Mouse (Mus musculus) forebrain, embryonic 16.5 days (tissue): ENCODE results near the gene Gm15737. TPM values are rescaled to one million over a fixed set of nuclear protein-coding genes. Genes with fewer than 3 reads are reported as not detected.

ENCODE experiments used
- ATAC-seq: fragments of 200-750 bp; cut with Nextera tagmentation; 2 replicates; pipeline ENCODE4 v1.8.0; 2017; ENCODE audit warnings: mild to moderate bottlenecking, moderate library complexity
- H3K27ac ChIP-seq: fragments of 300-500 bp; sonication (generic); 2 replicates; pipeline ENCODE4 v1.5.1; 2014; ENCODE audit warnings: low read length, control low read depth
- H3K27me3 ChIP-seq: fragments of 300-500 bp; sonication (generic); replicated peaks from 2 replicates; pipeline ENCODE4 v1.6.1; 2014; ENCODE audit warnings: low read length; ENCODE audit not compliant: control insufficient read depth, insufficient read depth
- H3K36me3 ChIP-seq: fragments of 300-500 bp; sonication (generic); 2 replicates; pipeline ENCODE4 v1.6.1; 2014; ENCODE audit not compliant: control insufficient read depth, insufficient read depth
- H3K4me1 ChIP-seq: fragments of 300-500 bp; sonication (generic); replicated peaks from 2 replicates; pipeline ENCODE4 v1.6.1; 2014; ENCODE audit warnings: low read length; ENCODE audit not compliant: control insufficient read depth, insufficient read depth
- H3K4me2 ChIP-seq: fragments of 300-500 bp; sonication (generic); 2 replicates; pipeline ENCODE4 v1.6.1; 2014; ENCODE audit warnings: mild to moderate bottlenecking, low read length, control low read depth
- H3K4me3 ChIP-seq: fragments of 300-500 bp; sonication (generic); replicated peaks from 2 replicates; pipeline ENCODE4 v1.5.1; 2014; ENCODE audit warnings: mild to moderate bottlenecking, low read length, control low read depth
- H3K9ac ChIP-seq: fragments of 300-500 bp; sonication (generic); replicated peaks from 2 replicates; pipeline ENCODE4 v1.6.1; 2014; ENCODE audit warnings: low read depth, low read length, control low read depth
- H3K9me3 ChIP-seq: fragments of 300-500 bp; sonication (generic); 2 replicates; pipeline ENCODE4 v1.6.1; 2016; ENCODE audit warnings: low read length; ENCODE audit not compliant: control insufficient read depth
- WGBS: fragments of 180-500 bp; shearing (Covaris S2); extraction: QIAGEN DNeasy Blood & Tissue Kit; methylation state at CpG from one replicate; pipeline ENCODE4 v1.1.7; 2014; 5-methylcytosine and 5-hydroxymethylcytosine counted together
- polyA plus RNA-seq: library from polyadenylated mRNA; unstranded; fragments of >200 nt; fragmentation: Nextera tagmentation; extraction: Ambion mirVana; gene quantifications from 2 replicates; pipeline ENCODE4 v1.2.1, GENCODE M21; 2015

Gm15737 gene
- polyA plus RNA-seq, 1 experiment from 2014 or later = not detected

- H3K4me1 ChIP-seq = peaks cover 4% of the 10 kb centered on the region
- H3K4me2 ChIP-seq = no peak overlapping the region
- H3K27me3 ChIP-seq = no peaks in the 10 kb centered on the region
- H3K9me3 ChIP-seq = no peaks in the 10 kb centered on the region
- no peaks in the 10 kb centered on the region for H3K36me3 ChIP-seq
- WGBS = 91% methylated on average over 8 of the region's 8 CpGs
- no peak overlapping the region for H3K9ac ChIP-seq
- H3K4me3 ChIP-seq = no peak overlapping the region
- no peak overlapping the region for H3K27ac ChIP-seq
- no peak for ATAC-seq
Measured at GRCm38 (mm10) chr6:92845898-92846297, 23.3 kb upstream of the Gm15737 start.

GRCm38 (mm10) chr6:92846614-92847013 lies 22.5 kb upstream of the Gm15737 start:
- WGBS = 33% methylated on average over 4 of the region's 4 CpGs
- ATAC-seq = no peak

GRCm38 (mm10) chr6:92849208-92849607 lies 19.9 kb upstream of the Gm15737 start:
- Histone ChIP-seq H3K9ac (no peak overlapping the region), H3K36me3 (no peaks in the 10 kb centered on the region), H3K9me3 (no peaks in the 10 kb centered on the region), H3K4me1 (peaks cover 4% of the 10 kb centered on the region), H3K27me3 (no peaks in the 10 kb centered on the region), H3K27ac (no peak overlapping the region), H3K4me3 (no peak overlapping the region), H3K4me2 (no peak overlapping the region)
- 90% methylated on average over 9 of the region's 9 CpGs for WGBS
- ATAC-seq = no peak

More at GRCm38 (mm10) chr6:92846614-92847013, 22.5 kb upstream of the Gm15737 start:
- Histone ChIP-seq H3K4me2 (no peak overlapping the region), H3K9ac (no peak overlapping the region), H3K36me3 (no peaks in the 10 kb centered on the region), H3K9me3 (no peaks in the 10 kb centered on the region), H3K4me3 (no peak overlapping the region), H3K4me1 (peaks cover 4% of the 10 kb centered on the region), H3K27me3 (no peaks in the 10 kb centered on the region), H3K27ac (no peak overlapping the region)

- no peak overlapping the region for H3K4me2 ChIP-seq
- 5% methylated on average over 5 of the region's 5 CpGs for WGBS
- no peak overlapping the region for H3K27ac ChIP-seq
Measured at GRCm38 (mm10) chr6:92850250-92850649, 18.9 kb upstream of the Gm15737 start.

GRCm38 (mm10) chr6:92854873-92855272 lies 14.3 kb upstream of the Gm15737 start:
- Histone ChIP-seq H3K9me3 (no peaks in the 10 kb centered on the region), H3K27me3 (no peaks in the 10 kb centered on the region), H3K27ac (no peak overlapping the region), H3K4me2 (no peak overlapping the region), H3K4me1 (peaks cover 4% of the 10 kb centered on the region), H3K36me3 (no peaks in the 10 kb centered on the region), H3K4me3 (no peak overlapping the region), H3K9ac (no peak overlapping the region)
- 84% methylated on average over 4 of the region's 4 CpGs for WGBS
- ATAC-seq = no peak

More at GRCm38 (mm10) chr6:92850250-92850649, 18.9 kb upstream of the Gm15737 start:
- Histone ChIP-seq H3K27me3 (no peaks in the 10 kb centered on the region), H3K9me3 (no peaks in the 10 kb centered on the region), H3K9ac (no peak overlapping the region), H3K4me1 (peaks cover 4% of the 10 kb centered on the region), H3K36me3 (no peaks in the 10 kb centered on the region), H3K4me3 (no peak overlapping the region)
- ATAC-seq = peak; percentile 87

DNA sequence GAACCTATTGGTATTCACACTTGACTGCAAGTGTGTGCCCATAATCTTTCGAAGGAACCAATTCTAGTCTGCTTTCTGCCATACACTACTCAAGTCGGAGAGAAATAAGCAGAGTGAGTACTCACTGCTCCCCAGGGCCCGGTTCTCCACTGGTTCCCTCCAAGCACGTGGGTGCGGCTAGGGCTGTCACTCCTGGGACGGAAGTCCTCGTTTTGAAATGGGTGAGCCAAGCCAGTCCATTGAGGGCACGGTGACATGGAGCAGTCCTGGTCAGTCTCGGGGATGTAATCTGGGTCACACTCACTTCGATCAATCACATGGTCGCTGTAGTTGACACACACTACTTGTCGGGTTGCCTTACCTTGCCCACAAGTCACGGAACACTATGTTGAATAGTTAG lies 11.4 kb upstream of the Gm15737 start:
- Histone ChIP-seq H3K36me3 (no peaks in the 10 kb centered on the region), H3K4me2 (no peak overlapping the region), H3K27me3 (no peaks in the 10 kb centered on the region), H3K27ac (no peak overlapping the region), H3K4me1 (no peaks in the 10 kb centered on the region), H3K4me3 (no peak overlapping the region), H3K9me3 (no peaks in the 10 kb centered on the region), H3K9ac (no peak overlapping the region)
- 93% methylated on average over 13 of the region's 13 CpGs for WGBS
- no peak for ATAC-seq

DNA sequence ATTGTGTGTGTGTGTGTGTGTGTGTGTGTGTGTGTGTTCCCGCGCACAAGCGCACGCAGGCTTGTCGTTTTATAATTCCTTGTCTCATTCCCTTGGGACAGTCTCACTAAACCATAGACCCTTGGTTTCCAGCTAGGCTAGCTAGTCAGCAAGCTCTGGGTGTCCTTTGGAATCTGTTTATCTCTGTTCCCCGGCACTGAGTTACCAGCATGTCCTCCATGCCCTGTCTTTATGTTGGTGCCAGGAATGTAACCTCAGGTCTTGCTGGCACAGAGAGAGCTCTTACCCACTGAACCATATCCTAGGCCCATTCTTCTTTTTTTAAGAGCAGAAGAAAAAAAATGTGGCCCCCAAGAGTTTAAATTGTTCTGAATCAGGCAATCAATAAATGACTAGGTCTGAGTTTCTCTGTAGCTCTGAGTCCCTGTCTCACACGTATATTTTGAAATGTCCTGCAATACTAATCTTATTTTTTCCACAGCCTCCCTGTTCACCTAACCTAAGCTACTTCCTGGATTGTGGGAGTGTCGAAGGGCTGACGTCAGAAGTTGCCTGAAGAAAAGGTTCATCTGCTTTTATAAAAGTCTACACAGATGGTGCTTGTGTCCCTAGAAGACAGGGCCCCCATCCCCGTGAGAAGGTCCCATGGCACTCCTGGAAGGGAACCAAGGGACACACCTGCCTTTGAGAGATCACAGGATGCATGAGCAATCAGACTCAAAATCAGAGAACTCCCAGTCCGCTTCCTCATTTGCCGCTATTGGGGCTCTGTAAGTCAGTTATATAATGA lies 10.2 kb upstream of the Gm15737 start:
- Histone ChIP-seq H3K27ac (no peak overlapping the region), H3K36me3 (no peaks in the 10 kb centered on the region), H3K27me3 (no peaks in the 10 kb centered on the region), H3K4me1 (no peaks in the 10 kb centered on the region), H3K9me3 (no peaks in the 10 kb centered on the region), H3K4me2 (no peak overlapping the region), H3K4me3 (no peak overlapping the region), H3K9ac (no peak overlapping the region)
- no peak for ATAC-seq
- WGBS = 80% methylated on average over 12 of the region's 12 CpGs

DNA sequence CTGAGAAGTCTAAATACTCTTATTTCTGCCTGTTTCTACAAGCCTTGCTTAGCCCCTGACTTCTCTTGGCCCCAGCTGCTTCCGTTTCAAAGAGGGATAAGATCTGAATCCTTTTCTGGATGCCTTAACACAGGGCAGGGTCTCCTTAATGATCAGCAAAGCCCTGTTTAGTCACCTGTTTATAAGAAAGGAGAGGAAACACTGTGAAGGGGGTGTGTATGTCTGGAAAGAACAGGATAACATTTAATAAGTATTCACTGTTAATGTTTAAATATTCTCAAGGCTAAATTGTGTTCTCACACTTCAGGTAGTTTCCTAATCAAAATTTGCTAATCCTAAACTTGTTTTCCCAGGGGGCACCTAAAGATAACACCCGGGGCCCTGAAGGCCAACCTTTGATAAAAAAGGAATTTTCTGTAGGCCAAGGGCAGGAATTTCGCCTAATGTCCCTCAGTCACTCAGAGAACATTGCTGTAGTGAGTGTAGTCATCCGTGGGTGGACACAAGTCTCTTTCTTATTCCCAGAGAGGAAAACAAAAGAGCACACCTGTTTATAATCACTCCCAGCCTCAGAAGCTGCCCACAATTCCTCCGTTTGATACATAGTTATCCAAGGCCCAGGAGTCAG lies 8.8 kb upstream of the Gm15737 start:
- Histone ChIP-seq H3K27ac (no peak overlapping the region), H3K4me1 (no peaks in the 10 kb centered on the region), H3K27me3 (no peaks in the 10 kb centered on the region), H3K4me3 (no peak overlapping the region), H3K36me3 (no peaks in the 10 kb centered on the region), H3K9ac (no peak overlapping the region), H3K4me2 (no peak overlapping the region), H3K9me3 (no peaks in the 10 kb centered on the region)
- no peak for ATAC-seq
- 87% methylated on average over 5 of the region's 5 CpGs for WGBS

- Histone ChIP-seq H3K27ac (no peak overlapping the region), H3K36me3 (no peaks in the 10 kb centered on the region), H3K9me3 (no peaks in the 10 kb centered on the region), H3K4me3 (no peak overlapping the region), H3K27me3 (no peaks in the 10 kb centered on the region), H3K9ac (no peak overlapping the region), H3K4me1 (no peaks in the 10 kb centered on the region), H3K4me2 (no peak overlapping the region)
- no peak for ATAC-seq
- 72% methylated on average over 9 of the region's 9 CpGs for WGBS
Measured at GRCm38 (mm10) chr6:92862599-92862998, 6.6 kb upstream of the Gm15737 start.
